Mouse (Mus musculus) thymus, adult 2 months (tissue): ENCODE measurements around the gene 1700012B07Rik.

Experiments
- CTCF ChIP-seq: fragments of 200-500 bp; IDR thresholded peaks from 2 replicates; pipeline ENCODE4 v1.5.1; 2012; ENCODE audit warnings: mild to moderate bottlenecking, control low read depth, low read length, moderate library complexity, borderline replicate concordance; ENCODE audit not compliant: control insufficient read depth, poor library complexity, insufficient read depth; ENCODE audit errors: extremely low read depth
- POLR2A ChIP-seq: fragments of 200-500 bp; IDR thresholded peaks from 2 replicates; pipeline ENCODE4 v1.6.1; 2012; ENCODE audit warnings: mild to moderate bottlenecking, low read length, control low read depth, moderate library complexity; ENCODE audit not compliant: control insufficient read depth, poor library complexity, insufficient read depth; ENCODE audit errors: extremely low read depth

DNA sequence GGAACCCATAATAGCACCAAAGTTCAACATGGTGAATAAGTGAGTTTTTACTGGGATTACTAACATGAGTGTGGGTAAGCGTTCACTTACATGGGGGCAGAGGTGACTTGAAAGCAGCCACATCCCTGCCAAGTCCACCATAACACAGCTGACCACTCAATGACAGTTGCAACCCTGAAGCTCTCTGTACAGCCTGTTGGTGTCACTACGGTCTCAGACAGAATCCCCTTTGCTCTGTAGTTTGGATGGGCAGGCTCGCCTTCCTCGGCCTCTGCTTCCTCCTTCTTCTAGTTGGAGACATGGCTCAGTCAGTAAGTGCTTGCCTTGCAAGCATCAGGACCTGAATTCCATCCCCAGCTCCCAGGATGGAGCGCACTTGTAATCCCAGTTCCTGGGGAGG, 58.8 kb downstream of the 1700012B07Rik start:
- TF ChIP-seq CTCF, result no peak
- no peak for TF ChIP-seq POLR2A
